Mouse (Mus musculus): ENCODE results near the gene Alcam. TPM values are rescaled to one million over a fixed set of nuclear protein-coding genes. Genes with fewer than 3 reads are reported as not detected.

Gene Alcam
- polyA plus RNA-seq, 1 experiment: 27.7 TPM

- Histone ChIP-seq H3K36me3 (ENCODE audit: control insufficient read depth, insufficient read depth) (peaks cover 16% of the 10 kb centered on the region), H3ac (ENCODE audit: control insufficient read depth, insufficient read length, low read depth) (no peak overlapping the region), H3K79me3 (ENCODE audit: low read depth) (peaks cover 33% of the 10 kb centered on the region), H3K27me3 (ENCODE audit: control insufficient read depth, insufficient read depth, insufficient read length) (no peaks in the 10 kb centered on the region), H3K79me2 (ENCODE audit: control insufficient read depth, insufficient read depth) (peaks cover 53% of the 10 kb centered on the region), H3K4me3 (ENCODE audit: insufficient read depth, poor library complexity, severe bottlenecking) (no peak overlapping the region)
- TF ChIP-seq MYOD1 (IDR thresholded peaks at IDR 0.05; ENCODE audit: control insufficient read depth, insufficient read length, low read depth) (no peak), MAX (IDR thresholded peaks at IDR 0.05) (no peak), USF1 (IDR thresholded peaks at IDR 0.05; ENCODE audit: low read depth) (no peak), FOSL1 (IDR thresholded peaks at IDR 0.05; ENCODE audit: insufficient read depth, low read length, poor library complexity, severe bottlenecking) (no peak), CEBPB (IDR thresholded peaks at IDR 0.05; ENCODE audit: low read depth) (no peak), CTCF (IDR thresholded peaks at IDR 0.05; ENCODE audit: control insufficient read depth, insufficient read depth, insufficient read length) (no peak), MYOG (IDR thresholded peaks at IDR 0.05; ENCODE audit: control insufficient read depth, extremely low read depth, insufficient read length) (no peak)
These were observed 89.8 kb downstream of the Alcam start for GRCm38 (mm10) chr16:52363944-52364511.

- Histone ChIP-seq H3K36me3 (ENCODE audit: control insufficient read depth, insufficient read depth) (no peaks in the 10 kb centered on the region), H3K79me2 (ENCODE audit: control insufficient read depth, insufficient read depth) (peaks cover 45% of the 10 kb centered on the region), H3K79me3 (ENCODE audit: low read depth) (peaks cover 10% of the 10 kb centered on the region), H3K27me3 (ENCODE audit: control insufficient read depth, insufficient read depth, insufficient read length) (no peaks in the 10 kb centered on the region), H3ac (ENCODE audit: control insufficient read depth, insufficient read length, low read depth) (no peak overlapping the region), H3K4me3 (ENCODE audit: insufficient read depth, poor library complexity, severe bottlenecking) (no peak overlapping the region)
- TF ChIP-seq MYOD1 (IDR thresholded peaks at IDR 0.05; ENCODE audit: control insufficient read depth, insufficient read length, low read depth) (no peak), CTCF (IDR thresholded peaks at IDR 0.05; ENCODE audit: control insufficient read depth, insufficient read depth, insufficient read length) (no peak), USF1 (IDR thresholded peaks at IDR 0.05; ENCODE audit: low read depth) (no peak), CEBPB (IDR thresholded peaks at IDR 0.05; ENCODE audit: low read depth) (no peak), MAX (IDR thresholded peaks at IDR 0.05) (no peak)
These were observed 110.3 kb downstream of the Alcam start for GRCm38 (mm10) chr16:52343467-52344033.

- H3K79me3 ChIP-seq (ENCODE audit: low read depth): peaks cover 12% of the 10 kb centered on the region
- H3K36me3 ChIP-seq (ENCODE audit: control insufficient read depth, insufficient read depth): no peaks in the 10 kb centered on the region
- H3K27me3 ChIP-seq (ENCODE audit: control insufficient read depth, insufficient read depth, insufficient read length): no peaks in the 10 kb centered on the region
- H3ac ChIP-seq (ENCODE audit: control insufficient read depth, insufficient read length, low read depth): no peak overlapping the region
- H3K4me3 ChIP-seq (ENCODE audit: insufficient read depth, poor library complexity, severe bottlenecking): no peak overlapping the region
- peaks cover 49% of the 10 kb centered on the region for H3K79me2 ChIP-seq (ENCODE audit: control insufficient read depth, insufficient read depth)
- TF ChIP-seq CEBPB (IDR thresholded peaks at IDR 0.05; ENCODE audit: low read depth) (no peak), MYOD1 (IDR thresholded peaks at IDR 0.05; ENCODE audit: control insufficient read depth, insufficient read length, low read depth) (no peak), USF1 (IDR thresholded peaks at IDR 0.05; ENCODE audit: low read depth) (no peak), MAX (IDR thresholded peaks at IDR 0.05) (no peak), FOSL1 (IDR thresholded peaks at IDR 0.05; ENCODE audit: insufficient read depth, low read length, poor library complexity, severe bottlenecking) (no peak), CTCF (IDR thresholded peaks at IDR 0.05; ENCODE audit: control insufficient read depth, insufficient read depth, insufficient read length) (no peak), MYOG (IDR thresholded peaks at IDR 0.05; ENCODE audit: control insufficient read depth, extremely low read depth, insufficient read length) (no peak)
These were observed 111.0 kb downstream of the Alcam start for GRCm38 (mm10) chr16:52342694-52343466.

- TF ChIP-seq MAX (IDR thresholded peaks at IDR 0.05): no peak
- no peak for TF ChIP-seq FOSL1 (IDR thresholded peaks at IDR 0.05; ENCODE audit: insufficient read depth, low read length, poor library complexity, severe bottlenecking)
- TF ChIP-seq CTCF (IDR thresholded peaks at IDR 0.05; ENCODE audit: control insufficient read depth, insufficient read depth, insufficient read length): no peak
- no peak for TF ChIP-seq CEBPB (IDR thresholded peaks at IDR 0.05; ENCODE audit: low read depth)
- TF ChIP-seq MYOG (IDR thresholded peaks at IDR 0.05; ENCODE audit: control insufficient read depth, extremely low read depth, insufficient read length): no peak
- TF ChIP-seq MYOD1 (IDR thresholded peaks at IDR 0.05; ENCODE audit: control insufficient read depth, insufficient read length, low read depth): no peak
- TF ChIP-seq USF1 (IDR thresholded peaks at IDR 0.05; ENCODE audit: low read depth): no peak
- no peaks in the 10 kb centered on the region for H3K27me3 ChIP-seq (ENCODE audit: control insufficient read depth, insufficient read depth, insufficient read length)
- H3K79me2 ChIP-seq (ENCODE audit: control insufficient read depth, insufficient read depth): peaks cover 54% of the 10 kb centered on the region
- no peak overlapping the region for H3K4me3 ChIP-seq (ENCODE audit: insufficient read depth, poor library complexity, severe bottlenecking)
- no peak overlapping the region for H3ac ChIP-seq (ENCODE audit: control insufficient read depth, insufficient read length, low read depth)
- H3K36me3 ChIP-seq (ENCODE audit: control insufficient read depth, insufficient read depth): no peaks in the 10 kb centered on the region
- peaks cover 25% of the 10 kb centered on the region for H3K79me3 ChIP-seq (ENCODE audit: low read depth)
These were observed 119.8 kb downstream of the Alcam start for GRCm38 (mm10) chr16:52334084-52334483.

GRCm38 (mm10) chr16:52333631-52334030 is 120.2 kb downstream of the Alcam start:
- Histone ChIP-seq H3K27me3 (ENCODE audit: control insufficient read depth, insufficient read depth, insufficient read length) (no peaks in the 10 kb centered on the region), H3K79me2 (ENCODE audit: control insufficient read depth, insufficient read depth) (peaks cover 52% of the 10 kb centered on the region), H3K36me3 (ENCODE audit: control insufficient read depth, insufficient read depth) (no peaks in the 10 kb centered on the region), H3ac (ENCODE audit: control insufficient read depth, insufficient read length, low read depth) (no peak overlapping the region), H3K4me3 (ENCODE audit: insufficient read depth, poor library complexity, severe bottlenecking) (no peak overlapping the region), H3K79me3 (ENCODE audit: low read depth) (peaks cover 23% of the 10 kb centered on the region)
- TF ChIP-seq CEBPB (IDR thresholded peaks at IDR 0.05; ENCODE audit: low read depth) (peak; percentile 13), MYOD1 (IDR thresholded peaks at IDR 0.05; ENCODE audit: control insufficient read depth, insufficient read length, low read depth) (no peak)

Measured in C2C12 (cell line).